Mouse (Mus musculus) thymus, postnatal 4 days (tissue): ENCODE measurements around the gene Tead1.

Experiments
- DNase-seq: peaks from one replicate; pipeline ENCODE4 v3.0.0; 2021

Tead1 gene

GRCm38 (mm10) chr7:112679171-112679512, at the start of gene Tead1:
Gene Tead1 (plus strand): TSS chr7:112679318.
- DNase-seq = peak; percentile 75

- no peak for DNase-seq
Observed at GRCm38 (mm10) chr7:112634505-112635213, 44.5 kb upstream of the Tead1 start.

- no peak for DNase-seq
Observed at GRCm38 (mm10) chr7:112635936-112636335, 43.2 kb upstream of the Tead1 start.

- DNase-seq = no peak
Observed at GRCm38 (mm10) chr7:112643866-112644543, 35.1 kb upstream of the Tead1 start.

- DNase-seq = no peak
Observed at GRCm38 (mm10) chr7:112644701-112645100, 34.4 kb upstream of the Tead1 start.

GRCm38 (mm10) chr7:112645724-112646123, 33.4 kb upstream of the Tead1 start:
- no peak for DNase-seq

- no peak for DNase-seq
Observed at GRCm38 (mm10) chr7:112647417-112647816, 31.7 kb upstream of the Tead1 start.

GRCm38 (mm10) chr7:112656141-112656662, 22.9 kb upstream of the Tead1 start:
- DNase-seq = no peak

- no peak for DNase-seq
Observed at GRCm38 (mm10) chr7:112658939-112659338, 20.2 kb upstream of the Tead1 start.

- no peak for DNase-seq
Observed at GRCm38 (mm10) chr7:112659816-112660215, 19.3 kb upstream of the Tead1 start.

GRCm38 (mm10) chr7:112660325-112660724, 18.8 kb upstream of the Tead1 start:
- no peak for DNase-seq

GRCm38 (mm10) chr7:112662398-112663313, 16.5 kb upstream of the Tead1 start:
- no peak for DNase-seq

- no peak for DNase-seq
Observed at GRCm38 (mm10) chr7:112663314-112663966, 15.7 kb upstream of the Tead1 start.

- DNase-seq = no peak
Observed at GRCm38 (mm10) chr7:112669993-112670392, 9.1 kb upstream of the Tead1 start.

GRCm38 (mm10) chr7:112678418-112679170, 524 bp upstream of the Tead1 start:
- DNase-seq = no peak

GRCm38 (mm10) chr7:112679513-112680245, 561 bp downstream of the Tead1 start:
- DNase-seq = peak; percentile 44

- DNase-seq = no peak
Observed at GRCm38 (mm10) chr7:112680498-112681251, 1.6 kb downstream of the Tead1 start.

GRCm38 (mm10) chr7:112684626-112685561, 5.8 kb downstream of the Tead1 start:
- no peak for DNase-seq

- no peak for DNase-seq
Observed at GRCm38 (mm10) chr7:112685993-112686392, 6.9 kb downstream of the Tead1 start.
